Mouse (Mus musculus): Measurements from ENCODE around the gene Efhd1.

GRCm38 (mm10) chr1:87245430-87245829 lies 18.7 kb upstream of the Efhd1 start:
- no peak for TF ChIP-seq CTCF (conservative IDR thresholded peaks at IDR 0.05; ENCODE audit: low read length)
- TF ChIP-seq POU5F1 (IDR thresholded peaks at IDR 0.05; ENCODE audit: borderline replicate concordance, low read length): no peak

Measured in E14TG2a.4 (cell line).